Mouse (Mus musculus): ENCODE data around the gene Dgki.

GRCm38 (mm10) chr6:37051150-37051549 lies 248.8 kb downstream of the Dgki start:
- no peak for TF ChIP-seq CTCF (IDR thresholded peaks at IDR 0.05; ENCODE audit: insufficient read depth, low read depth, low read length)
- TF ChIP-seq POLR2A (IDR thresholded peaks at IDR 0.05; ENCODE audit: insufficient read depth, low read depth, low read length): no peak
